Mouse (Mus musculus): Measurements from ENCODE around the gene Fiz1.

DNA sequence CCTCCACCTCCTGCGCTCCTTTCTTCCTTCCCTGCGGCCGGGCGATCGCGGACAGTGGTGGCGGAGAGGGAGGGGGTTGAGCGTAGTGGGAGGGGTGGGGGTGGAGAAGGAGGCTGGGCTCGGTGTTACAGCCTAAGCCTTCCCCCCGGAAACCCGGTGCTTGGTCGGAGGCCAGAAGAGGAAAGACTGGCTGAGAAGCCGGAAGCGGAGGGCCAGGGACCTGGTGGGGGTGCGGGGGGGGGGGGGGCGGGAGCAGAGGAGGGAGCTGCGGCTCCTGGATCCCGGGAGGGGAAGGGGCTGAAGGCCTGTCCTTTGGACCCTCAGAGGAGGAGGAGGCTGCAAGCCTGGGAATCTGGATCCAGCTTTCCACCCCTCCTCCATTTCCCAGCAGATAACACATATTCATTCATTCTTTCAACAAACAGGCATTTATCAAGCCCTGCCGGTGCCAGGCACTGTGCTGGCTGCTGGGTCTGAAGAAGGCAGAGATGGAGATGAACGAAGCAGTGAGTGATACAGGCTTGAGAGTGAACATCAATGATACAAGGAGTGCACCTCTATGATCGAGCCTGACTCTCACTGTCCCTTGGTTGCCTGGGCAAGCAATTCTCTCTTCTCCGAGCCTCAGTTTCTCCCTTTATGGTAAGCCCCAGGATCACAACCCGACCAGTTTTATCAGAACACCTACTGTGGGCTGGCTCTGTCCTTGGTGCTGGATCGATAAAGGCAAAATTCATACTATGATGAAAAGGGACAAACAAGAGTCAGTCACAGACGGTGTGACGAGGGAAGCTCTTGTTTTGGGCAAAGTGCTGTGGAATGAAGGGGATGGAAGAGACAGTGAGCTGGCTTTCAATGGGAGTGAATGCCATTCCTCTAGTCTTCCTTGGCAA, 18.2 kb downstream of the Fiz1 start, which contains the start of gene Zfp579:
- no peak for TF ChIP-seq GATA1 (IDR thresholded peaks at IDR 0.05; ENCODE audit: borderline replicate concordance, low read length)
- no peak for TF ChIP-seq FLI1 (IDR thresholded peaks at IDR 0.05; ENCODE audit: low read length)
